Mouse (Mus musculus) hindbrain, embryonic 13.5 days (tissue): ENCODE measurements around the gene Terb1. TPM values are rescaled to one million over a fixed set of nuclear protein-coding genes. Genes with fewer than 3 reads are reported as not detected.

Experiments
- ATAC-seq: fragments of 200-750 bp; cut with Nextera tagmentation; 2 replicates; pipeline ENCODE4 v1.8.0; 2017; ENCODE audit warnings: moderate TSS enrichment; ENCODE audit not compliant: low FRiP score
- H3K27ac ChIP-seq: fragments of 300-500 bp; sonication (generic); 2 replicates; pipeline ENCODE4 v1.5.1; 2015; ENCODE audit warnings: inconsistent platforms, mild to moderate bottlenecking, moderate library complexity
- H3K27me3 ChIP-seq: fragments of 300-500 bp; sonication (generic); 2 replicates; pipeline ENCODE4 v1.6.1; 2015; ENCODE audit warnings: mild to moderate bottlenecking, inconsistent platforms
- H3K36me3 ChIP-seq: fragments of 300-500 bp; sonication (generic); 2 replicates; pipeline ENCODE4 v1.6.1; 2015; ENCODE audit warnings: mild to moderate bottlenecking, inconsistent platforms
- H3K4me1 ChIP-seq: fragments of 300-500 bp; sonication (generic); replicated peaks from 2 replicates; pipeline ENCODE4 v1.6.1; 2015; ENCODE audit warnings: inconsistent platforms
- H3K4me2 ChIP-seq: fragments of 300-500 bp; sonication (generic); 2 replicates; pipeline ENCODE4 v1.6.1; 2015; ENCODE audit warnings: inconsistent platforms, mild to moderate bottlenecking, moderate library complexity
- H3K4me3 ChIP-seq: fragments of 300-500 bp; sonication (generic); 2 replicates; pipeline ENCODE4 v1.5.1; 2015; ENCODE audit warnings: mild to moderate bottlenecking, inconsistent platforms
- H3K9ac ChIP-seq: fragments of 300-500 bp; sonication (generic); 2 replicates; pipeline ENCODE4 v1.6.1; 2015; ENCODE audit warnings: mild to moderate bottlenecking, inconsistent platforms
- H3K9me3 ChIP-seq: fragments of 300-500 bp; sonication (generic); 2 replicates; pipeline ENCODE4 v1.6.1; 2016; ENCODE audit warnings: inconsistent platforms
- WGBS: fragments of 180-500 bp; shearing (Covaris S2); methylation state at CpG from one replicate; pipeline ENCODE4 v1.1.7; 2015; 5-methylcytosine and 5-hydroxymethylcytosine counted together
- polyA plus RNA-seq: library from polyadenylated mRNA; unstranded; fragments of >200 nt; fragmentation: Nextera tagmentation; extraction: Ambion mirVana; gene quantifications from 2 replicates; pipeline ENCODE4 v1.2.1, GENCODE M21; 2015

The Terb1 gene
- polyA plus RNA-seq, 1 experiment from 2014 or later, result 0.35 TPM

- Histone ChIP-seq H3K27ac (no peak overlapping the region), H3K4me2 (no peak overlapping the region), H3K9me3 (no peaks in the 10 kb centered on the region), H3K4me3 (no peak overlapping the region), H3K4me1 (no peaks in the 10 kb centered on the region), H3K27me3 (no peaks in the 10 kb centered on the region), H3K36me3 (no peaks in the 10 kb centered on the region), H3K9ac (no peak overlapping the region)
- WGBS, result 74% methylated on average over 15 of the region's 15 CpGs
- ATAC-seq, result no peak
Measured at GRCm38 (mm10) chr8:104405430-104406187, 104.1 kb downstream of the Terb1 start.

- ATAC-seq, result no peak
- Histone ChIP-seq H3K9ac (no peak overlapping the region), H3K27me3 (no peaks in the 10 kb centered on the region), H3K36me3 (no peaks in the 10 kb centered on the region), H3K9me3 (no peaks in the 10 kb centered on the region), H3K4me3 (no peak overlapping the region), H3K4me1 (no peaks in the 10 kb centered on the region), H3K4me2 (no peak overlapping the region), H3K27ac (no peak overlapping the region)
- WGBS, result 77% methylated on average over 3 of the region's 3 CpGs
Measured at GRCm38 (mm10) chr8:104403596-104403995, 106.1 kb downstream of the Terb1 start.

Other genes starting within 250 kb of the Terb1 start
- gene Cmtm2a, start 216.7 kb downstream of the Terb1 start, polyA plus RNA-seq, result not detected in 2 replicates
- not detected in 2 replicates for gene Gm45711, start 199.8 kb downstream of the Terb1 start, polyA plus RNA-seq
- gene Cmtm1, start 199.8 kb downstream of the Terb1 start, polyA plus RNA-seq, result not detected in 2 replicates
- not detected in 2 replicates for gene Gm11020, start 188.3 kb downstream of the Terb1 start, polyA plus RNA-seq
- not detected in 2 replicates for gene Cmtm2b, start 187.7 kb downstream of the Terb1 start, polyA plus RNA-seq
- gene Cmtm3, start 170.5 kb downstream of the Terb1 start, polyA plus RNA-seq, result 45.4 and 47.3 TPM in 2 replicates
- gene Cmtm4, start 114.1 kb downstream of the Terb1 start, polyA plus RNA-seq, result 2.1 and 2.3 TPM in 2 replicates
- gene Dync1li2, start 66.9 kb downstream of the Terb1 start, polyA plus RNA-seq, result 115 and 120 TPM in 2 replicates
- 109 and 115 TPM in 2 replicates for gene Nae1, start 24.7 kb upstream of the Terb1 start, polyA plus RNA-seq
- 2.1 and 2.8 TPM in 2 replicates for gene Car7, start 24.8 kb upstream of the Terb1 start, polyA plus RNA-seq
- gene Pdp2, start 81.5 kb upstream of the Terb1 start, polyA plus RNA-seq, result 16.7 and 17.6 TPM in 2 replicates
- gene Cdh16, start 114.5 kb upstream of the Terb1 start, polyA plus RNA-seq, result not detected in 2 replicates
- 3.1 and 4.0 TPM in 2 replicates for gene Rrad, start 121.4 kb upstream of the Terb1 start, polyA plus RNA-seq
- gene Ciao2b, start 132.1 kb upstream of the Terb1 start, polyA plus RNA-seq, result 131 and 134 TPM in 2 replicates
- not detected in 2 replicates for gene Ces2a, start 224.1 kb upstream of the Terb1 start, polyA plus RNA-seq